Mouse (Mus musculus) cortical plate, adult 2 months (tissue): ENCODE results near the gene Hoxa5. TPM values are rescaled to one million over a fixed set of nuclear protein-coding genes. Genes with fewer than 3 reads are reported as not detected.

Experiments used
- H3K27ac ChIP-seq: fragments of 200-500 bp; 2 replicates; pipeline ENCODE4 v1.5.1; 2012; ENCODE audit warnings: low read length, control low read depth, inconsistent platforms; ENCODE audit not compliant: insufficient read depth
- H3K4me1 ChIP-seq: fragments of 200-500 bp; 2 replicates; pipeline ENCODE4 v1.6.1; 2011; ENCODE audit warnings: low read length; ENCODE audit not compliant: control insufficient read depth, insufficient read depth
- H3K4me3 ChIP-seq: fragments of 200-500 bp; 2 replicates; pipeline ENCODE4 v1.5.1; 2011; ENCODE audit warnings: mild to moderate bottlenecking, low read length, control low read depth; ENCODE audit not compliant: insufficient read depth
- CTCF ChIP-seq: fragments of 200-500 bp; IDR thresholded peaks from 2 replicates; pipeline ENCODE4 v1.5.1; 2011; ENCODE audit warnings: mild to moderate bottlenecking, control low read depth, low read length; ENCODE audit not compliant: insufficient read depth; ENCODE audit errors: extremely low read depth
- POLR2A ChIP-seq: fragments of 200-500 bp; IDR thresholded peaks from 2 replicates; pipeline ENCODE4 v1.6.1; 2011; ENCODE audit warnings: mild to moderate bottlenecking, low read length, control low read depth; ENCODE audit not compliant: insufficient read depth; ENCODE audit errors: extremely low read depth
- polyA plus RNA-seq: library from polyadenylated mRNA; depleted of rRNA; stranded (reverse); fragments of >200 nt; gene quantifications from 2 replicates; pipeline ENCODE4 v1.2.3, GENCODE M21; 2012

The Hoxa5 gene
- polyA plus RNA-seq, 1 experiment = not detected

GRCm38 (mm10) chr6:52220865-52221310, 16.5 kb upstream of the Hoxa5 start:
- Histone ChIP-seq H3K4me1 (no peaks in the 10 kb centered on the region), H3K4me3 (peak overlapping the region; percentile 39; the same call in 1 of the 2 replicates), H3K27ac (no peak overlapping the region)
- TF ChIP-seq POLR2A = no peak
- no peak for TF ChIP-seq CTCF

GRCm38 (mm10) chr6:52220003-52220864, 15.8 kb upstream of the Hoxa5 start:
- Histone ChIP-seq H3K4me3 (no peak overlapping the region), H3K27ac (no peak overlapping the region), H3K4me1 (no peaks in the 10 kb centered on the region)
- no peak for TF ChIP-seq CTCF
- no peak for TF ChIP-seq POLR2A

GRCm38 (mm10) chr6:52219234-52219942, 15.0 kb upstream of the Hoxa5 start:
- no peak for TF ChIP-seq POLR2A
- TF ChIP-seq CTCF = no peak
- Histone ChIP-seq H3K4me3 (no peak overlapping the region), H3K27ac (no peak overlapping the region), H3K4me1 (no peaks in the 10 kb centered on the region)

GRCm38 (mm10) chr6:52218643-52219215, 14.3 kb upstream of the Hoxa5 start:
- TF ChIP-seq POLR2A = no peak
- TF ChIP-seq CTCF = no peak
- Histone ChIP-seq H3K4me1 (no peaks in the 10 kb centered on the region), H3K4me3 (no peak overlapping the region), H3K27ac (no peak overlapping the region)

- H3K27ac ChIP-seq = no peak overlapping the region
- TF ChIP-seq POLR2A (no peak), CTCF (no peak)
- no peak overlapping the region for H3K4me3 ChIP-seq
- H3K4me1 ChIP-seq = no peaks in the 10 kb centered on the region
Observed at GRCm38 (mm10) chr6:52217895-52218642, 13.7 kb upstream of the Hoxa5 start.

- no peak for TF ChIP-seq CTCF
- H3K4me3 ChIP-seq = no peak overlapping the region
- H3K4me1 ChIP-seq = no peaks in the 10 kb centered on the region
- H3K27ac ChIP-seq = no peak overlapping the region
Observed at GRCm38 (mm10) chr6:52217459-52217768, 13.0 kb upstream of the Hoxa5 start.

- Histone ChIP-seq H3K27ac (no peak overlapping the region), H3K4me1 (no peaks in the 10 kb centered on the region), H3K4me3 (no peak overlapping the region)
- TF ChIP-seq CTCF (no peak), POLR2A (no peak)
Observed at GRCm38 (mm10) chr6:52216691-52217458, 12.5 kb upstream of the Hoxa5 start.

- TF ChIP-seq POLR2A (no peak), CTCF (no peak)
- H3K4me1 ChIP-seq = no peaks in the 10 kb centered on the region
- no peak overlapping the region for H3K4me3 ChIP-seq
- no peak overlapping the region for H3K27ac ChIP-seq
Observed at GRCm38 (mm10) chr6:52215771-52216535, 11.6 kb upstream of the Hoxa5 start.
